Mouse (Mus musculus) limb, embryonic 13.5 days (tissue): ENCODE measurements at regions not wholly inside any gene's neighbourhood (a gene's known extent, or its start where the extent isn't known, plus 50 kb on each side); places are given as distances from the start of the nearest gene placed in this dataset.

Source experiments
- ATAC-seq: fragments of 200-750 bp; cut with Nextera tagmentation; 2 replicates; pipeline ENCODE4 v1.8.0; 2017; ENCODE audit warnings: low read depth, moderate number of reproducible peaks, moderate TSS enrichment; ENCODE audit not compliant: low FRiP score
- H3K27ac ChIP-seq: fragments of 300-500 bp; sonication (generic); 2 replicates; pipeline ENCODE4 v1.5.1; 2015; ENCODE audit warnings: inconsistent platforms, mild to moderate bottlenecking, moderate library complexity
- H3K27me3 ChIP-seq: fragments of 300-500 bp; sonication (generic); 2 replicates; pipeline ENCODE4 v1.6.1; 2015; ENCODE audit warnings: mild to moderate bottlenecking, inconsistent platforms
- H3K36me3 ChIP-seq: fragments of 300-500 bp; sonication (generic); 2 replicates; pipeline ENCODE4 v1.6.1; 2015; ENCODE audit warnings: inconsistent platforms, mild to moderate bottlenecking, moderate library complexity
- H3K4me1 ChIP-seq: fragments of 300-500 bp; sonication (generic); 2 replicates; pipeline ENCODE4 v1.6.1; 2015; ENCODE audit warnings: inconsistent platforms
- H3K4me2 ChIP-seq: fragments of 300-500 bp; sonication (generic); replicated peaks from 2 replicates; pipeline ENCODE4 v1.6.1; 2015; ENCODE audit warnings: inconsistent platforms, mild to moderate bottlenecking, moderate library complexity
- H3K4me3 ChIP-seq: fragments of 300-500 bp; sonication (generic); 2 replicates; pipeline ENCODE4 v1.5.1; 2015; ENCODE audit warnings: moderate library complexity, mild to moderate bottlenecking, inconsistent platforms
- H3K9ac ChIP-seq: fragments of 300-500 bp; sonication (generic); 2 replicates; pipeline ENCODE4 v1.6.1; 2015; ENCODE audit warnings: mild to moderate bottlenecking, inconsistent platforms
- H3K9me3 ChIP-seq: fragments of 300-500 bp; sonication (generic); 2 replicates; pipeline ENCODE4 v1.6.1; 2016; ENCODE audit warnings: inconsistent platforms
- WGBS: fragments of 180-500 bp; shearing (Covaris S2); methylation state at CpG from one replicate; pipeline ENCODE4 v1.1.7; 2015; 5-methylcytosine and 5-hydroxymethylcytosine counted together

- no peak for ATAC-seq
- Histone ChIP-seq H3K27ac (no peak overlapping the region), H3K4me2 (no peak overlapping the region), H3K36me3 (no peaks in the 10 kb centered on the region), H3K4me1 (no peaks in the 10 kb centered on the region), H3K4me3 (no peak overlapping the region), H3K9me3 (no peaks in the 10 kb centered on the region), H3K27me3 (no peaks in the 10 kb centered on the region), H3K9ac (no peak overlapping the region)
- WGBS: 63% methylated on average over 5 of the region's 5 CpGs
These were observed 121.6 kb upstream of the Foxn2 start for GRCm38 (mm10) chr17:88318936-88319335.

- Histone ChIP-seq H3K27me3 (no peaks in the 10 kb centered on the region), H3K27ac (no peak overlapping the region), H3K4me2 (no peak overlapping the region), H3K9ac (no peak overlapping the region), H3K4me3 (no peak overlapping the region), H3K4me1 (peaks cover 4% of the 10 kb centered on the region), H3K9me3 (no peaks in the 10 kb centered on the region), H3K36me3 (no peaks in the 10 kb centered on the region)
- no peak for ATAC-seq
- WGBS: 84% methylated on average over 1 of the region's 1 CpGs
These were observed 119.8 kb upstream of the Foxn2 start for GRCm38 (mm10) chr17:88320686-88321085.

- Histone ChIP-seq H3K27ac (no peak overlapping the region), H3K36me3 (no peaks in the 10 kb centered on the region), H3K9me3 (peaks cover 3% of the 10 kb centered on the region), H3K9ac (no peak overlapping the region), H3K4me3 (no peak overlapping the region), H3K27me3 (no peaks in the 10 kb centered on the region), H3K4me1 (peaks cover 13% of the 10 kb centered on the region), H3K4me2 (peak overlapping the region; percentile 21; the same call in 1 of the 2 replicates)
- WGBS: 47% methylated on average over 14 of the region's 14 CpGs
- ATAC-seq: peak; percentile 45
These were observed 115.1 kb upstream of the Foxn2 start for GRCm38 (mm10) chr17:88325326-88325909.

- peaks cover 10% of the 10 kb centered on the region for H3K9me3 ChIP-seq
- no peak overlapping the region for H3K9ac ChIP-seq
- no peak overlapping the region for H3K4me3 ChIP-seq
- peaks cover 13% of the 10 kb centered on the region for H3K4me1 ChIP-seq
- peak overlapping the region; percentile 21; the same call in 1 of the 2 replicates for H3K4me2 ChIP-seq
- H3K36me3 ChIP-seq: no peaks in the 10 kb centered on the region
- WGBS: 41% methylated on average over 12 of the region's 12 CpGs
- peak; percentile 26; the same call in 1 of the 2 replicates for ATAC-seq
- H3K27me3 ChIP-seq: no peaks in the 10 kb centered on the region
- H3K27ac ChIP-seq: no peak overlapping the region
These were observed 114.4 kb upstream of the Foxn2 start for GRCm38 (mm10) chr17:88325910-88326739.

GRCm38 (mm10) chr17:88326740-88327123 is 113.8 kb upstream of the Foxn2 start:
- Histone ChIP-seq H3K27ac (no peak overlapping the region), H3K4me1 (peaks cover 13% of the 10 kb centered on the region), H3K27me3 (no peaks in the 10 kb centered on the region), H3K4me2 (no peak overlapping the region), H3K4me3 (no peak overlapping the region), H3K9me3 (peaks cover 10% of the 10 kb centered on the region), H3K36me3 (no peaks in the 10 kb centered on the region), H3K9ac (no peak overlapping the region)
- WGBS: 89% methylated on average over 4 of the region's 4 CpGs
- no peak for ATAC-seq

GRCm38 (mm10) chr17:88327791-88328190 is 112.7 kb upstream of the Foxn2 start:
- H3K4me3 ChIP-seq: no peak overlapping the region
- WGBS: 38% methylated on average over 8 of the region's 8 CpGs
- ATAC-seq: no peak

GRCm38 (mm10) chr17:88328807-88329206 is 111.7 kb upstream of the Foxn2 start:
- peaks cover 13% of the 10 kb centered on the region for H3K4me1 ChIP-seq
- H3K4me3 ChIP-seq: no peak overlapping the region
- H3K36me3 ChIP-seq: no peaks in the 10 kb centered on the region
- ATAC-seq: no peak
- H3K9ac ChIP-seq: no peak overlapping the region
- 45% methylated on average over 8 of the region's 8 CpGs for WGBS
- H3K9me3 ChIP-seq: peaks cover 10% of the 10 kb centered on the region
- H3K4me2 ChIP-seq: no peak overlapping the region
- no peak overlapping the region for H3K27ac ChIP-seq
- no peaks in the 10 kb centered on the region for H3K27me3 ChIP-seq

More at GRCm38 (mm10) chr17:88327791-88328190, 112.7 kb upstream of the Foxn2 start:
- Histone ChIP-seq H3K9ac (no peak overlapping the region), H3K4me2 (no peak overlapping the region), H3K4me1 (peaks cover 13% of the 10 kb centered on the region), H3K27ac (no peak overlapping the region), H3K27me3 (no peaks in the 10 kb centered on the region), H3K36me3 (no peaks in the 10 kb centered on the region), H3K9me3 (peaks cover 10% of the 10 kb centered on the region)

- H3K9me3 ChIP-seq: peaks cover 10% of the 10 kb centered on the region
- 85% methylated on average over 9 of the region's 9 CpGs for WGBS
- H3K36me3 ChIP-seq: no peaks in the 10 kb centered on the region
- ATAC-seq: no peak
- no peak overlapping the region for H3K4me3 ChIP-seq
- no peak overlapping the region for H3K27ac ChIP-seq
- H3K4me1 ChIP-seq: peaks cover 13% of the 10 kb centered on the region
- H3K27me3 ChIP-seq: no peaks in the 10 kb centered on the region
- no peak overlapping the region for H3K9ac ChIP-seq
- H3K4me2 ChIP-seq: no peak overlapping the region
These were observed 110.8 kb upstream of the Foxn2 start for GRCm38 (mm10) chr17:88329715-88330114.

GRCm38 (mm10) chr17:88330129-88330528 is 110.4 kb upstream of the Foxn2 start:
- no peak for ATAC-seq
- Histone ChIP-seq H3K4me2 (no peak overlapping the region), H3K27ac (no peak overlapping the region), H3K27me3 (no peaks in the 10 kb centered on the region), H3K9ac (no peak overlapping the region), H3K4me3 (no peak overlapping the region), H3K36me3 (no peaks in the 10 kb centered on the region), H3K4me1 (peaks cover 13% of the 10 kb centered on the region), H3K9me3 (peaks cover 10% of the 10 kb centered on the region)
- WGBS: 90% methylated on average over 2 of the region's 2 CpGs

GRCm38 (mm10) chr17:88333816-88334215 is 106.7 kb upstream of the Foxn2 start:
- peaks cover 10% of the 10 kb centered on the region for H3K9me3 ChIP-seq
- no peaks in the 10 kb centered on the region for H3K27me3 ChIP-seq
- H3K4me1 ChIP-seq: no peaks in the 10 kb centered on the region
- no peak for ATAC-seq
- H3K36me3 ChIP-seq: no peaks in the 10 kb centered on the region
- 41% methylated on average over 4 of the region's 4 CpGs for whole genome bisulfite sequencing
- no peak overlapping the region for H3K9ac ChIP-seq
- no peak overlapping the region for H3K27ac ChIP-seq
- H3K4me3 ChIP-seq: no peak overlapping the region
- H3K4me2 ChIP-seq: no peak overlapping the region

GRCm38 (mm10) chr17:88335271-88335670 is 105.2 kb upstream of the Foxn2 start:
- no peak for ATAC-seq
- no peak overlapping the region for H3K4me2 ChIP-seq
- H3K36me3 ChIP-seq: no peaks in the 10 kb centered on the region
- no peaks in the 10 kb centered on the region for H3K4me1 ChIP-seq
- no peak overlapping the region for H3K27ac ChIP-seq
- 80% methylated on average over 5 of the region's 5 CpGs for WGBS
- H3K9ac ChIP-seq: no peak overlapping the region
- H3K9me3 ChIP-seq: peaks cover 9% of the 10 kb centered on the region
- no peak overlapping the region for H3K4me3 ChIP-seq
- H3K27me3 ChIP-seq: no peaks in the 10 kb centered on the region

- Histone ChIP-seq H3K9ac (no peak overlapping the region), H3K4me3 (no peak overlapping the region), H3K36me3 (no peaks in the 10 kb centered on the region), H3K27ac (no peak overlapping the region), H3K9me3 (no peaks in the 10 kb centered on the region; the same call in 1 of the 2 replicates), H3K4me1 (no peaks in the 10 kb centered on the region), H3K4me2 (no peak overlapping the region), H3K27me3 (no peaks in the 10 kb centered on the region)
- 68% methylated on average over 3 of the region's 3 CpGs for WGBS
- no peak for ATAC-seq
These were observed 104.3 kb upstream of the Foxn2 start for GRCm38 (mm10) chr17:88336140-88336769.
